Mouse (Mus musculus) hindbrain, embryonic 12.5 days (tissue): Measurements from ENCODE around the gene Plekhm1. TPM values are rescaled to one million over a fixed set of nuclear protein-coding genes. Genes with fewer than 3 reads are reported as not detected.
"Not testable (repeated sequence)": the region's sequence is repeated elsewhere in the genome, so short reads cannot be mapped to it uniquely, and the experiment has no call there.

Source experiments
- ATAC-seq: fragments of 200-750 bp; cut with Nextera tagmentation; 2 replicates; pipeline ENCODE4 v1.8.0; 2017; ENCODE audit warnings: moderate TSS enrichment; ENCODE audit not compliant: low FRiP score
- H3K27ac ChIP-seq: fragments of 300-500 bp; sonication (generic); 2 replicates; pipeline ENCODE4 v1.5.1; 2016; ENCODE audit warnings: mild to moderate bottlenecking
- H3K27me3 ChIP-seq: fragments of 300-500 bp; sonication (generic); 2 replicates; pipeline ENCODE4 v1.6.1; 2016; ENCODE audit warnings: mild to moderate bottlenecking
- H3K36me3 ChIP-seq: fragments of 300-500 bp; sonication (generic); 2 replicates; pipeline ENCODE4 v1.6.1; 2016; ENCODE audit warnings: mild to moderate bottlenecking
- H3K4me1 ChIP-seq: fragments of 300-500 bp; sonication (generic); 2 replicates; pipeline ENCODE4 v1.6.1; 2016
- H3K4me2 ChIP-seq: fragments of 300-500 bp; sonication (generic); replicated peaks from 2 replicates; pipeline ENCODE4 v1.6.1; 2016; ENCODE audit warnings: mild to moderate bottlenecking
- H3K4me3 ChIP-seq: fragments of 300-500 bp; sonication (generic); 2 replicates; pipeline ENCODE4 v1.5.1; 2016; ENCODE audit warnings: mild to moderate bottlenecking
- H3K9ac ChIP-seq: fragments of 300-500 bp; sonication (generic); 2 replicates; pipeline ENCODE4 v1.6.1; 2016; ENCODE audit warnings: mild to moderate bottlenecking, moderate library complexity
- H3K9me3 ChIP-seq: fragments of 300-500 bp; sonication (generic); replicated peaks from 2 replicates; pipeline ENCODE4 v1.6.1; 2016; ENCODE audit warnings: mild to moderate bottlenecking
- WGBS: fragments of 180-500 bp; shearing (Covaris S2); methylation state at CpG from one replicate; pipeline ENCODE4 v1.1.7; 2016; 5-methylcytosine and 5-hydroxymethylcytosine counted together
- polyA plus RNA-seq: library from polyadenylated mRNA; unstranded; fragments of >200 nt; fragmentation: Nextera tagmentation; extraction: Ambion mirVana; gene quantifications from 2 replicates; pipeline ENCODE4 v1.2.1, GENCODE M21; 2016

Plekhm1 gene
- 11.5 and 12.1 TPM in 2 replicates for polyA plus RNA-seq

GRCm38 (mm10) chr11:103411981-103412949, at the start of gene Plekhm1:
Gene Plekhm1 (minus strand): TSS chr11:103412687.
- Histone ChIP-seq H3K36me3 (no peaks in the 10 kb centered on the region), H3K4me2 (peak within 1 kb of the TSS; percentile 75), H3K4me3 (peak within 1 kb of the TSS; percentile 75), H3K4me1 (peaks cover 20% of the 10 kb centered on the region), H3K9me3 (no peaks in the 10 kb centered on the region), H3K9ac (peak within 1 kb of the TSS; percentile 82), H3K27me3 (peaks cover 5% of the 10 kb centered on the region), H3K27ac (peak within 1 kb of the TSS; percentile 72)
- peak; percentile 99 for ATAC-seq
- 1% methylated on average over 66 of the region's 67 CpGs for WGBS

- H3K36me3 ChIP-seq, H3K4me1 ChIP-seq, H3K9ac ChIP-seq, H3K4me3 ChIP-seq, H3K9me3 ChIP-seq, H3K27me3 ChIP-seq, ATAC-seq, H3K4me2 ChIP-seq, H3K27ac ChIP-seq: not testable (repeated sequence)
- WGBS = 32% methylated on average over 1 of the region's 1 CpGs
Measured at GRCm38 (mm10) chr11:103451105-103451504, 38.6 kb upstream of the Plekhm1 start.

- H3K9ac ChIP-seq, ATAC-seq, H3K27me3 ChIP-seq, H3K4me2 ChIP-seq, H3K36me3 ChIP-seq, H3K27ac ChIP-seq, H3K9me3 ChIP-seq, H3K4me1 ChIP-seq, H3K4me3 ChIP-seq: not testable (repeated sequence)
- WGBS = 93% methylated on average over 14 of the region's 14 CpGs
Measured at GRCm38 (mm10) chr11:103449721-103450120, 37.2 kb upstream of the Plekhm1 start.

GRCm38 (mm10) chr11:103443678-103444077, 31.2 kb upstream of the Plekhm1 start:
- Histone ChIP-seq H3K27me3 (no peaks in the 10 kb centered on the region), H3K9ac (no peak overlapping the region), H3K27ac (no peak overlapping the region), H3K4me2 (no peak overlapping the region), H3K4me1 (no peaks in the 10 kb centered on the region; the same call in 1 of the 2 replicates), H3K36me3 (no peaks in the 10 kb centered on the region), H3K9me3 (no peaks in the 10 kb centered on the region), H3K4me3 (no peak overlapping the region)
- ATAC-seq = no peak
- WGBS = 95% methylated on average over 3 of the region's 3 CpGs

GRCm38 (mm10) chr11:103436282-103436681, 23.8 kb upstream of the Plekhm1 start:
- Histone ChIP-seq H3K36me3 (no peaks in the 10 kb centered on the region), H3K9me3 (no peaks in the 10 kb centered on the region), H3K27me3 (no peaks in the 10 kb centered on the region), H3K4me1 (no peaks in the 10 kb centered on the region), H3K9ac (no peak overlapping the region), H3K4me2 (no peak overlapping the region), H3K27ac (no peak overlapping the region), H3K4me3 (no peak overlapping the region)
- no peak for ATAC-seq
- 85% methylated on average over 5 of the region's 5 CpGs for WGBS

- no peak for ATAC-seq
- whole genome bisulfite sequencing = 38% methylated on average over 5 of the region's 5 CpGs
Measured at GRCm38 (mm10) chr11:103425031-103425430, 12.5 kb upstream of the Plekhm1 start.

GRCm38 (mm10) chr11:103419667-103420066, 7.2 kb upstream of the Plekhm1 start:
- WGBS = 86% methylated on average over 13 of the region's 13 CpGs
- Histone ChIP-seq H3K27me3 (no peaks in the 10 kb centered on the region), H3K9me3 (no peaks in the 10 kb centered on the region), H3K36me3 (no peaks in the 10 kb centered on the region), H3K4me2 (no peak overlapping the region), H3K9ac (no peak overlapping the region), H3K27ac (no peak overlapping the region), H3K4me3 (no peak overlapping the region), H3K4me1 (no peaks in the 10 kb centered on the region)
- ATAC-seq = no peak

More at GRCm38 (mm10) chr11:103425031-103425430, 12.5 kb upstream of the Plekhm1 start:
- Histone ChIP-seq H3K27me3 (no peaks in the 10 kb centered on the region), H3K9me3 (no peaks in the 10 kb centered on the region), H3K4me3 (no peak overlapping the region), H3K9ac (no peak overlapping the region), H3K4me2 (no peak overlapping the region), H3K27ac (no peak overlapping the region), H3K36me3 (no peaks in the 10 kb centered on the region), H3K4me1 (no peaks in the 10 kb centered on the region)

- H3K9ac ChIP-seq = no peak overlapping the region
- H3K27me3 ChIP-seq = peaks cover 3% of the 10 kb centered on the region
- no peak overlapping the region for H3K4me2 ChIP-seq
- H3K27ac ChIP-seq = no peak overlapping the region
- WGBS = 77% methylated on average over 5 of the region's 5 CpGs
- no peaks in the 10 kb centered on the region for H3K4me1 ChIP-seq
- no peak for ATAC-seq
- H3K36me3 ChIP-seq = no peaks in the 10 kb centered on the region
- no peaks in the 10 kb centered on the region for H3K9me3 ChIP-seq
- H3K4me3 ChIP-seq = no peak overlapping the region
Measured at GRCm38 (mm10) chr11:103419226-103419625, 6.7 kb upstream of the Plekhm1 start.

- Histone ChIP-seq H3K4me1 (peaks cover 15% of the 10 kb centered on the region), H3K4me2 (peak overlapping the region; percentile 75; the same call in 1 of the 2 replicates), H3K9me3 (no peaks in the 10 kb centered on the region), H3K9ac (no peak overlapping the region), H3K27ac (no peak overlapping the region), H3K36me3 (no peaks in the 10 kb centered on the region), H3K27me3 (peaks cover 5% of the 10 kb centered on the region), H3K4me3 (no peak overlapping the region)
- WGBS = 89% methylated on average over 1 of the region's 1 CpGs
- no peak for ATAC-seq
Measured at GRCm38 (mm10) chr11:103413516-103413915, 1.0 kb upstream of the Plekhm1 start.

- peak; percentile 62 for ATAC-seq
- H3K4me2 ChIP-seq = peak overlapping the region; percentile 75
- H3K36me3 ChIP-seq = no peaks in the 10 kb centered on the region
- 2% methylated on average over 14 of the region's 14 CpGs for WGBS
- no peaks in the 10 kb centered on the region for H3K9me3 ChIP-seq
- peak overlapping the region; percentile 82; the same call in 1 of the 2 replicates for H3K9ac ChIP-seq
- peaks cover 5% of the 10 kb centered on the region for H3K27me3 ChIP-seq
- H3K4me1 ChIP-seq = peaks cover 15% of the 10 kb centered on the region
- peak overlapping the region; percentile 72; the same call in 1 of the 2 replicates for H3K27ac ChIP-seq
- peak overlapping the region; percentile 75 for H3K4me3 ChIP-seq
Measured at GRCm38 (mm10) chr11:103412950-103413423, 500 bp upstream of the Plekhm1 start.

GRCm38 (mm10) chr11:103411301-103411700, 1.2 kb downstream of the Plekhm1 start:
- H3K4me2 ChIP-seq = peak overlapping the region; percentile 75
- H3K9ac ChIP-seq = no peak overlapping the region
- no peak for ATAC-seq
- H3K4me1 ChIP-seq = peaks cover 20% of the 10 kb centered on the region
- no peaks in the 10 kb centered on the region for H3K9me3 ChIP-seq
- 89% methylated on average over 1 of the region's 1 CpGs for WGBS
- no peak overlapping the region for H3K4me3 ChIP-seq
- no peak overlapping the region for H3K27ac ChIP-seq
- peaks cover 5% of the 10 kb centered on the region for H3K27me3 ChIP-seq
- H3K36me3 ChIP-seq = no peaks in the 10 kb centered on the region

- Histone ChIP-seq H3K4me2 (no peak overlapping the region), H3K36me3 (0 out of 2 replicates have a peak, but pooled peaks cover 2% of the 10 kb centered on the region), H3K4me3 (no peak overlapping the region), H3K9me3 (no peaks in the 10 kb centered on the region), H3K4me1 (peaks cover 20% of the 10 kb centered on the region), H3K9ac (no peak overlapping the region), H3K27me3 (no peaks in the 10 kb centered on the region), H3K27ac (no peak overlapping the region)
- WGBS = 91% methylated on average over 13 of the region's 13 CpGs
- no peak for ATAC-seq
Measured at GRCm38 (mm10) chr11:103408880-103409279, 3.6 kb downstream of the Plekhm1 start.
